Mouse (Mus musculus) hindbrain, embryonic 12.5 days (tissue): Measurements from ENCODE around the gene Rangrf. TPM values are rescaled to one million over a fixed set of nuclear protein-coding genes. Genes with fewer than 3 reads are reported as not detected.
A peak's percentile ranks its signal among the peaks of the same experiment; 100 is the strongest.
"Not testable (repeated sequence)": the region's sequence is repeated elsewhere in the genome, so short reads cannot be mapped to it uniquely, and the experiment has no call there.

Source experiments
- ATAC-seq: fragments of 200-750 bp; cut with Nextera tagmentation; 2 replicates; pipeline ENCODE4 v1.8.0; 2017; ENCODE audit warnings: moderate TSS enrichment; ENCODE audit not compliant: low FRiP score
- H3K27ac ChIP-seq: fragments of 300-500 bp; sonication (generic); 2 replicates; pipeline ENCODE4 v1.5.1; 2016; ENCODE audit warnings: mild to moderate bottlenecking
- H3K27me3 ChIP-seq: fragments of 300-500 bp; sonication (generic); 2 replicates; pipeline ENCODE4 v1.6.1; 2016; ENCODE audit warnings: mild to moderate bottlenecking
- H3K36me3 ChIP-seq: fragments of 300-500 bp; sonication (generic); 2 replicates; pipeline ENCODE4 v1.6.1; 2016; ENCODE audit warnings: mild to moderate bottlenecking
- H3K4me1 ChIP-seq: fragments of 300-500 bp; sonication (generic); 2 replicates; pipeline ENCODE4 v1.6.1; 2016
- H3K4me2 ChIP-seq: fragments of 300-500 bp; sonication (generic); replicated peaks from 2 replicates; pipeline ENCODE4 v1.6.1; 2016; ENCODE audit warnings: mild to moderate bottlenecking
- H3K4me3 ChIP-seq: fragments of 300-500 bp; sonication (generic); 2 replicates; pipeline ENCODE4 v1.5.1; 2016; ENCODE audit warnings: mild to moderate bottlenecking
- H3K9ac ChIP-seq: fragments of 300-500 bp; sonication (generic); 2 replicates; pipeline ENCODE4 v1.6.1; 2016; ENCODE audit warnings: mild to moderate bottlenecking, moderate library complexity
- H3K9me3 ChIP-seq: fragments of 300-500 bp; sonication (generic); replicated peaks from 2 replicates; pipeline ENCODE4 v1.6.1; 2016; ENCODE audit warnings: mild to moderate bottlenecking
- WGBS: fragments of 180-500 bp; shearing (Covaris S2); methylation state at CpG from one replicate; pipeline ENCODE4 v1.1.7; 2016; 5-methylcytosine and 5-hydroxymethylcytosine counted together
- polyA plus RNA-seq: library from polyadenylated mRNA; unstranded; fragments of >200 nt; fragmentation: Nextera tagmentation; extraction: Ambion mirVana; gene quantifications from 2 replicates; pipeline ENCODE4 v1.2.1, GENCODE M21; 2016

Rangrf gene
- 34.4 and 38.3 TPM in 2 replicates for polyA plus RNA-seq

DNA sequence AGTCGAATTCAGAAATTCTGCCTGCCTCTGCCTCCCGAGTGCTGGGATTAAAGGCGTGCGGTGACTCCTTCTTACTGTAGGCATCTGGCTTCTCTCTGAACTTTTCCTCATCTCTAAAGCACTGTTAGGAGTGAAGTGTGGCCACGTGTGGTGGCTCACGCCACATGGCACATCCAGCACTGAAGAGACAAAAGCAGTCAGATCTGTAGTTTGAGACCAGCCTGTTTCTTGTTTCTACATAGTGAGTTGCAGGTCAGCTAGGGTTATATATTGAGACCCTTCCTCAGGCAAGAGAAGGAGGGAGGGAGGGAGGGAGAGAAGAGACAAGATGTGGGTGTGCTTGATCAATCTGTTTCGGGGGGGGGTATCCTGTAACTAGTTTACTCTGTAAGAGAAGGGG is at the start of gene Rangrf:
Gene Rangrf (minus strand): TSS at position 101 of the 400 bp plus-strand sequence.
- Histone ChIP-seq H3K4me1 (peaks cover 9% of the 10 kb centered on the region), H3K9me3 (no peaks in the 10 kb centered on the region), H3K36me3 (0 out of 2 replicates have a peak, but pooled peaks cover 2% of the 10 kb centered on the region), H3K9ac (peak within 1 kb of the TSS; percentile 43; the same call in 1 of the 2 replicates), H3K27me3 (0 out of 2 replicates have a peak, but pooled peaks cover 12% of the 10 kb centered on the region), H3K4me3 (peak within 1 kb of the TSS; percentile 46), H3K4me2 (peak within 1 kb of the TSS; percentile 66), H3K27ac (no peak within 1 kb of the TSS)
- WGBS = 85% methylated on average over 7 of the region's 7 CpGs
- ATAC-seq = no peak

DNA sequence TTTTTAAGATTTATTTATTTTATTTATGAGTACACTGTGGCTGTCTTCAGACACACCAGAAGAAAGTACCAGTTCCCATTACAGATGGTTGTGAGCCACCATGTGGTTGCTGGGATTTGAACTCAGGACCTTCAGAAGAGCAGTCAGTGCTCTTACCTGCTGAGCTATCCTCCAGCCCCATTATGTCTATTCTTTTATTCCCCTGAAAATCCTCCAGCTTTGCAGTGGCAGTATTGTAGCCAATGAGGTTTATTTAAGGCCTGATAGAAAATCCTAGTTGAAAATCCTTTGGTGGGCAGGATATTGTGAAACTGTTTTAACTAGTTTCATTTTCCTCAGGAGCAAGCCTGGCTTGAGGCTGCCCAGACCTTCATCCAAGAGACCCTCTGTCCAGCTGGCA is 45.7 kb upstream of the Rangrf start:
- peaks cover 48% of the 10 kb centered on the region for H3K36me3 ChIP-seq
- H3K4me3 ChIP-seq = no peak overlapping the region
- H3K4me1 ChIP-seq = peaks cover 8% of the 10 kb centered on the region
- no peaks in the 10 kb centered on the region for H3K9me3 ChIP-seq
- ATAC-seq = no peak
- H3K27ac ChIP-seq = no peak overlapping the region
- H3K9ac ChIP-seq = no peak overlapping the region
- H3K27me3 ChIP-seq = no peaks in the 10 kb centered on the region
- no peak overlapping the region for H3K4me2 ChIP-seq

DNA sequence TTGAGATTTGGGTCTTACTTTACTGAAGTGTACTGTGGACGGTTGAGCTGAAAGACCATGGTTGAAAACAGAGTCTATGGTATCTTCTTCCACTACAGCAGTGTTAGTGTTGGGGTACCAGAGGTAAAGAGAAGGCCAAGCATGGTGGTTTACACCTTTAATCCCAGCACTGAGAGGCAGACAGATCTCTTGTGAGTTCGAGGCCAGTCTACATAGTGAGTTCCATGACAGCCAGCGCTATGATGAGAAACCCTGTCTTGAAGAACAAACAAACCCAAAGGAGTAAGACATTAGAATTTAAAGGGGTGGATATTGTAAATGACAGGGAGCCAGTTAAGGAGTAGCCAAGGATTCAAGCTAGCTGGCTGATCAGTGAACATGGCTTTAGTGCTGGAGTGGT is 41.8 kb upstream of the Rangrf start:
- Histone ChIP-seq H3K4me2 (peak overlapping the region; percentile 78), H3K27ac (peak overlapping the region; percentile 87), H3K27me3 (no peaks in the 10 kb centered on the region), H3K4me1 (peaks cover 13% of the 10 kb centered on the region), H3K4me3 (peak overlapping the region; percentile 68), H3K9ac (peak overlapping the region; percentile 80), H3K36me3 (peaks cover 9% of the 10 kb centered on the region), H3K9me3 (no peaks in the 10 kb centered on the region)
- no peak for ATAC-seq
- WGBS = 76% methylated on average over 3 of the region's 3 CpGs

DNA sequence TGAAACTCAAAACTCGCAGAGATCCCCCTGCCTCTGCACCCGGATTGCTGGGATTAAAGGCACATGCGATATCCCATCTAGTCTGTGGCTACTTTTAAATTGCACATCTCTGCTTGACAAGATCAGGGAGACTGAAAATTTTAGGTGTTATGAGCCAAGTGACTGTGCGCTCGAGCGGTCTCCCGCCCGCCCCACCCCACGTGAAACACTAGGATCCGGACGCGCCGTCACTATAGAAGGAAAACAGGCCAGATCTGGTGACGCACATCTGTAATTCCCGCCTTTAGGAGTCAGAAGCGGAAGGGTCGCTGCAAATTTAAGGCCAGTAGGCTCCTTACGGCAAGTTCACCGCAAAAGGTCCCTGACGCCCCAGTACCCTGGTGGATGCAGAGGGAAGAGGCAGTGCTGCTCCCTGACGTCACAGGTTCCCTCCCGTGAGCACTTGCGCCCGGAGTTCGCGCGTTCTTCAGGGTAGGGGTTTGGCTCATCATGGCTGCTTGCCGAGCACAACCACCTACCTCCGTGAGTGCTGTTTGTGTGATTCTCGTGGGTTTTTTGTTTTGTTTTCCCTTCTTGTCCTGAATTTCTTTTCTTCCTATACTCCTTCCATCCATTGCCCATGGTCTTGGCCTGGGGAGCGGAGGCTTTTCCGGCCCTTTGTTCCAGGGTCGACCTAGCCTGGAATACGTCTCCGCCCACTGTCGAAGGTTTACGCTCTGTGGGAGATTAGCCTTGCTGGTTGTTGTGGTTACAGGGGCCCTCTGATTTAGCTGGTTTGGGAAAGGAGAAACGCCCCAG is 40.9 kb upstream of the Rangrf start, which contains the start of gene Ctc1:
Gene Ctc1 (plus strand): TSS at position 268 of the 798 bp plus-strand sequence.
- peak within 1 kb of the TSS; percentile 87 for H3K27ac ChIP-seq
- H3K27me3 ChIP-seq = no peaks in the 10 kb centered on the region
- ATAC-seq = peak; percentile 94
- H3K4me3 ChIP-seq = peak within 1 kb of the TSS; percentile 68
- no peaks in the 10 kb centered on the region for H3K9me3 ChIP-seq
- peaks cover under 1% of the 10 kb centered on the region; the same call in 1 of the 2 replicates for H3K36me3 ChIP-seq
- H3K9ac ChIP-seq = peak within 1 kb of the TSS; percentile 80
- WGBS = 4% methylated on average over 38 of the region's 38 CpGs
- peaks cover 20% of the 10 kb centered on the region for H3K4me1 ChIP-seq
- H3K4me2 ChIP-seq = peak within 1 kb of the TSS; percentile 78

DNA sequence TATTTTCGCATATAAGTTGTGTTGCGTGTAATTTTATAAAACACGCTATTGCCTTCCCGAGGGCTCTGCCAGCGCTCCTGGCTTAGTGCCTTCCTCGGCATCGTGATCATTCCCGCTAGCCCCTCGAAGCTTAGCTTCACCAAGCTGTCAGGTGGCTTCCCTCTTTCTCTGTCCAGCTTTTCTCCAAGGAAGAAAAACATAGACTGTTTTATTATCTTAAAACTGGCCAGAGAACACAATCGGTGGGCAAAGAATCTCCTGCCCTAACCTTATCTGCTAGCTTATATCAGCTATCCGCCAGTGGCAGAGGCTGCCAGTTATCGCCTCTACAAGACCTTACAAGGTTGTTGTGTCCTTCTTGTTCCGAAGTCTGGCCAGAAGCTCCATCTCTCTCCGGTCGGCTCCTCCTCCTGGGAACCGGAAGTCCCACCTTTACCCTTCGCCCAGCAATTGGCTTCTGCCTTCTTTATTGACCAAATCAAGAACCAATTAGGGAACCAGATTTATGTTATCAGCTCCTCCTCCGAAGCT is 37.2 kb upstream of the Rangrf start:
- no peaks in the 10 kb centered on the region for H3K36me3 ChIP-seq
- WGBS = under 1% methylated on average over 18 of the region's 18 CpGs

DNA sequence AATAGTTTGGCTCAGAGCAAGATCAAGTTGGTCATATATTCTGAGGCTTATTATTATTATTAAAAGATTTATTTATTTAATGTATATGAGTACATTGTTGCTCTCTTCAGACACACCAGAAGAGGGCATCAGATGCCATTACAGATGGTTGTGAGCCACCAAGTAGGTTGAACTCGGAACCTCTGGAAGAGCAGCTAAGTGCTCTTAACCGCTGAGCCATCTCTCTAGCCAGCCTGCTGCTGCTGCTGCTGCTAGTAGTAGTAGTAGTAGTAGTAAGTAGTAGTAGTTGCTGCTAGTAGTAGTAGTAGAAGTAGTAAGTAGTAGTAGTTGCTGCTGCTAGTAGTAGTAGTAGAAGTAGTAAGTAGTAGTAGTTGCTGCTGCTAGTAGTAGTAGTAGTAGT is 36.5 kb upstream of the Rangrf start:
- H3K9me3 ChIP-seq, H3K27me3 ChIP-seq, ATAC-seq, H3K36me3 ChIP-seq: not testable (repeated sequence)
- Histone ChIP-seq H3K4me2 (peak overlapping the region; percentile 90), H3K27ac (peak overlapping the region; percentile 93), H3K4me3 (peak overlapping the region; percentile 53), H3K4me1 (peaks cover 19% of the 10 kb centered on the region), H3K9ac (0 out of 2 replicates have a peak overlapping the region, but pooled peaks have one; percentile 72)
- 82% methylated on average over 2 of the region's 2 CpGs for WGBS

More for the DNA sequence above, 37.2 kb upstream of the Rangrf start:
- Histone ChIP-seq H3K4me2 (peak overlapping the region; percentile 90), H3K9me3 (no peaks in the 10 kb centered on the region), H3K4me1 (peaks cover 25% of the 10 kb centered on the region), H3K27ac (peak overlapping the region; percentile 93), H3K27me3 (no peaks in the 10 kb centered on the region), H3K4me3 (peak overlapping the region; percentile 53), H3K9ac (peak overlapping the region; percentile 72)
- ATAC-seq = peak; percentile 62

DNA sequence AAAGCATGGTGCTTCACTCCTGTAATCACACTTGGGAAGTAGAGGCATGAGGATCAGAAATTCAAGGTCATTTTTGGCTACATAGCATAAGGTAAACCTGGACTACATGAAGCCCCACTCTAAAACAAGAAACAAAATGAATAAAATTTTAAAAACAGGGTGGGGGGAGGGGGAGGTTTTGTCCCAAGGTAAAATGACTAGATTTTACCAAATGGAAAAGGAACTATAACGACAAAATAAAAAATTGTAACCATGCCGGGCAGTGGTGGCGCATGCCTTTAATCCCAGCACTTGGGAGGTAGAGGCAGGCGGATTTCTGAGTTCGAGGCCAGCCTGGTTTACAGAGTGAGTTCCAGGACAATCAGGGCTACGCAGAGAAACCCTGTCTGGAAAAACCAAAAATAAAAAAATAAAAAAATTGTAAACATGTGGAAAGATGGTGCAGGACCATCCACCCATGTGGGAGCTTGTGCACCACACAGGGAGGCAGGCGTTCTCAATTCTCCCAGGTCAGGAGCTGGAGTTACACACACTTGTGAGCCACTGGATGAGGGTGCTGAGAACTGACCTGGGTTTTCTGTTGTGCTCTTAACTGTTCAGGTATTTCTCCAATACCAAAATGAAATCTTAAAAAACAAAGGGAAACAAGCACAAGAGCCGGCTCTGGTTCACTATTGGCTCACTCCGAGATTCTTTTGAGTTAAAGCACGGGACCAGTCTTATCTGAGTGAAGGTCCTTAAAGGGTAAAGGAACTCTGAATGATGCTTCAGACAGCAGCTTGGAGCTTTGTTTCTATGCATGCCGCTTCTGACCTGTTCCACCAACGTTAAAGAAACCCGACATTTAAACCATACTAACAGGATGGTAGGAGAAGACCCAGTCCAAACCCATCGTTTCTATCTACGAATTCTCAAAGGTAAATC is 35.7 kb upstream of the Rangrf start:
- Histone ChIP-seq H3K4me2 (peak overlapping the region; percentile 90; the same call in 1 of the 2 replicates), H3K27ac (no peak overlapping the region), H3K4me1 (peaks cover 19% of the 10 kb centered on the region), H3K27me3 (no peaks in the 10 kb centered on the region), H3K4me3 (no peak overlapping the region), H3K36me3 (no peaks in the 10 kb centered on the region), H3K9ac (no peak overlapping the region), H3K9me3 (no peaks in the 10 kb centered on the region)
- no peak for ATAC-seq
- 93% methylated on average over 15 of the region's 15 CpGs for WGBS

DNA sequence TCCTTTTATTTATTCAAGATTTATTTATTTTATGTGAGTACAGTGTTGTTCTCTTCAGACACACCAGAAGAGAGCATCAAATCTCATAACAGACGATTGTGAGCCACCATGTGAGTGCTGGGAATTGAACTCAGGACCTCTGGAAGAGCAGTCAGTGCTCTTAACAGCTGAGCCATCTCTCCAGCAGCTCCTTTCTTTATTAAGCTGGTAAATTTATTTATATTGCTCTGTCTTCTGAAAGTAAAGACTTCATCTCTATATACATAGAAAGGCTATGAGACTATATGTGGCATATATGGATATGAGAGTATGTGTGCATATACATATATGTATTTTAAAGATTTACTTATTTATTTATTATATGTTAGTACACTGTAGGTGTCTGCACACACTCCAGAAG is 34.5 kb upstream of the Rangrf start:
- Histone ChIP-seq H3K27me3 (no peaks in the 10 kb centered on the region), H3K36me3 (no peaks in the 10 kb centered on the region), H3K4me2 (no peak overlapping the region), H3K4me3 (no peak overlapping the region), H3K9me3 (no peaks in the 10 kb centered on the region), H3K4me1 (peaks cover 14% of the 10 kb centered on the region), H3K9ac (no peak overlapping the region), H3K27ac (no peak overlapping the region)
- 90% methylated on average over 1 of the region's 1 CpGs for WGBS
- ATAC-seq = no peak

DNA sequence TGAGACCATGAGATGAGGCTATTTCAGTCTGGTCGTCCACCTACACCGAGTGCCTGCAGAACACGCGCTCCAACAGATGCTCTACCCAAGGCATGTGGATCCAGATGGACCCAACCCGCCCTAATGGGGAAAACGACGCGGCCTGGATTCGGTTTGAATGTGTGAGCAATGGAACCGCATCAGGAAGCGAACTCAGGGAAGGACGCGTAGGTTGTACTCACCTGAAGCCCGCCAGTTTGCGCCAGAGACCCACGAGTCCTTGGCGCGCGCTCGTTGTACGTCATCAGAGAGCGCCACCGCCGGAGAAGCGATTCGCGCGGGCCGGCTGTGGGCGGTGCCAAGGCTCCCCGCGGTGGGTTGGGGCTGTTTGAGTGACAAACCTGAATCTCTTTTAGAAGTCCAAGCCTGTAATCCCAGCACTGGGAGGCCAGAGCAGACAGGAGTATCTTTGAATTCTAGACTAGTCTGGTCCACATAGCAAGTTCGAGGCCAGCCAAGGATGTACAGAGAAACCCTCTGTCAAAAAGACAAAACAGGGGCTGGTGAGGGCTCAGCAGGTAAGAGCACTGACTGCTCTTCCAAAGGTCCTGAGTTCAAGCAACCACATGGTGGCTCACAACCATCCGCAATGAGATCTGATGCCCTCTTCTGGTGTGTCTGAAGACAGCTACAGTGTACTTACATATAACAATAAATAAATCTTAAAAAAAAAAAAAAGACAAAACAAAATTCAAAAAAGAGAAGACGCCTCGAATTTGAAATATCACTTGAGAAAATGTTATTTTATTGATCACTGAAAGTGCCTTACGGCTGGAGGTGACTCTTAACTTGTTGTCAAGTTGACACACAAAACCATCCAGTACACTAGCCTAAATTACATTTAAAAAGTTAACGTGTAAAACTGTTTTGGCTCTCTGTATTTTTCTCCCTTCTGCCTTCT is 33.5 kb upstream of the Rangrf start, which contains the start of gene Pfas:
Gene Pfas (minus strand): TSS at position 279 of the 940 bp plus-strand sequence.
- Histone ChIP-seq H3K27ac (0 out of 2 replicates have a peak within 1 kb of the TSS, but pooled peaks have one; percentile 52), H3K9ac (peak within 1 kb of the TSS; percentile 60), H3K4me2 (peak within 1 kb of the TSS; percentile 59), H3K4me1 (peaks cover 14% of the 10 kb centered on the region), H3K4me3 (peak within 1 kb of the TSS; percentile 55), H3K36me3 (no peaks in the 10 kb centered on the region), H3K9me3 (no peaks in the 10 kb centered on the region), H3K27me3 (no peaks in the 10 kb centered on the region)
- WGBS = 9% methylated on average over 38 of the region's 38 CpGs
- peak; percentile 86 for ATAC-seq

DNA sequence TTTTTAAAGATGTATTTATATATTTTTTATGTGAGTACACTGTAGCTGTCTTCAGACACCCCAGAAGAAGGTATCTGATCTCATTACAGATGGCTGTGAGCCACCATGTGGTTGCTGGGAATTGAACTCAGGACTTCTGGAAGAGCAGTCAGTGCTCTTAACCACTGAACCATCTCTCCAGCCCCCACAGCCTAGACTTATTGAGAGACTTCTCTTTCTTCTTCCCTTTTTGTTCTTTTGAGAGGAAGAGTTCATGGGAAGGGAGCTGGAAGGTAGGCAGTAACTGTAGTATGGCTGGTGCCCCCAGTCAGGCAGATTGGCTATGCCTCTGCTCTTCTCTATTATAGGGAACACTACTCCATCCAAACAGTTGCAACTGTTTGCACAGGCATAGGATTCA is 31.6 kb upstream of the Rangrf start:
- not testable (repeated sequence) for H3K27ac ChIP-seq, H3K27me3 ChIP-seq, H3K9me3 ChIP-seq, H3K4me3 ChIP-seq, H3K4me2 ChIP-seq, H3K9ac ChIP-seq, ATAC-seq
- H3K4me1 ChIP-seq = peaks cover 14% of the 10 kb centered on the region
- peaks cover 17% of the 10 kb centered on the region for H3K36me3 ChIP-seq

DNA sequence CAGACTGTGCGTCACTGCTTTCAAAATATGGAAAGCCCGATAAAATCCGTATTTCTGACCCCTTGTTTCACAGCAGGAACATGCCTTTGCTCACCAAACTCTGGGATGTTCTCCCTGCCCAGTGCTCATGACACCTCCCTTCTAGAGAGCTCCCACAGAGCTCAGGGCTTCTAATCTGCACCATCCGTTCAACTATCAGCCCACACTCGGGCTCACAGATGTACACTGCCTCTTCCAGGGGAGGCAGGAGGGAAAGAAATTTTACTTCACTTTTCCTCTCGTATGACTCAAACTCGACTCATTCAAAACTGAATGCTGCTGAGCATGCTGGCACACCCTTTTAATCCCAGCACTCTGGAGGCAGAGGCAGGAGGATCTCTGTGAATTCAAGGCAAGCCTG is 30.2 kb upstream of the Rangrf start:
- H3K36me3 ChIP-seq = peaks cover 31% of the 10 kb centered on the region
- no peak overlapping the region for H3K27ac ChIP-seq
- H3K9ac ChIP-seq = no peak overlapping the region
- ATAC-seq = no peak
- no peaks in the 10 kb centered on the region for H3K9me3 ChIP-seq
- H3K4me3 ChIP-seq = no peak overlapping the region
- H3K4me2 ChIP-seq = no peak overlapping the region
- WGBS = 89% methylated on average over 7 of the region's 7 CpGs
- peaks cover 7% of the 10 kb centered on the region; the same call in 1 of the 2 replicates for H3K4me1 ChIP-seq
- no peaks in the 10 kb centered on the region for H3K27me3 ChIP-seq
